Mouse (Mus musculus): ENCODE data around the gene Nvl.

Gene Nvl

DNA sequence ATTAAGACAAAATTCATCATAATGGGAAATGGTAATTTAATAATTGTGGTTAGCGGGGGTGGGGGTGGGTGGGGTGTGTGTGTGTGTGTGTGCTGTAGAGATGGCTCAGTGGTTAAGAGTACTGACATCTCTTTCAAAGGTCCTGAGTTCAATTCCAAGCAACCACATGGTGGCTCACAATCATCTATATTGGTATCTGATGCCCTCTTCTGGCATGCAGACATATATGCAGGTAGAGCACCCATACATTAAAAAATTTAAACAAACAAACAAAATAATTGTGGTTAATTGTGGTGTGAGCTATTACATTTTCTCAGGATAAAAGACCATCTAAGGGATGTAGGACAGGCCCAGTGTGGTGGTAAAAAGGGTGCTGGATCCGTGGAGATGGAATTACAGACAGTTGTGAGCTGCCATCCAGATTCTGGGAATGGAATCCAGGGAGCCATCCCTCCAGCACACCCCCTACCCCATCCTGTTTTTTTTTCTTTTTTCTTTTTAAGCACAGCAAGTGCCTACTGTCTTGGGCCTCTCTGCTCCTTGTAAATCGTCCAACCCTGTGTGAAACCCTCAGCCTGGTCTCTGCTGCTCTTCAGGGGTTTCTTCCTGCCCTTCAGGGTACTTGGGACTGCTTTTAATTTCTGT is 5.5 kb upstream of the Nvl start:
- Histone ChIP-seq H3K4me1 (replicated peaks; ENCODE audit: low read depth, low read length) (peaks cover 68% of the 10 kb centered on the region), H3K4me3 (replicated peaks; ENCODE audit: low read length) (no peak overlapping the region), H3K27me3 (ENCODE audit: insufficient read depth, low read length) (no peaks in the 10 kb centered on the region), H3K9me3 (ENCODE audit: low read length) (no peaks in the 10 kb centered on the region), H3K36me3 (ENCODE audit: insufficient read depth, low read length) (peaks cover 13% of the 10 kb centered on the region)
- TF ChIP-seq CTCF (conservative IDR thresholded peaks at IDR 0.05; ENCODE audit: low read length) (no peak), POU5F1 (IDR thresholded peaks at IDR 0.05; ENCODE audit: borderline replicate concordance, low read length) (no peak), NANOG (IDR thresholded peaks at IDR 0.05; ENCODE audit: borderline replicate concordance, low read length) (no peak)

GRCm38 (mm10) chr1:181148540-181148939 is 4.5 kb upstream of the Nvl start:
- H3K4me1 ChIP-seq (replicated peaks; ENCODE audit: low read depth, low read length): peaks cover 65% of the 10 kb centered on the region
- no peaks in the 10 kb centered on the region for H3K9me3 ChIP-seq (ENCODE audit: low read length)
- H3K27me3 ChIP-seq (ENCODE audit: insufficient read depth, low read length): no peaks in the 10 kb centered on the region
- no peak overlapping the region for H3K4me3 ChIP-seq (replicated peaks; ENCODE audit: low read length)
- peaks cover 4% of the 10 kb centered on the region for H3K36me3 ChIP-seq (ENCODE audit: insufficient read depth, low read length)
- TF ChIP-seq NANOG (IDR thresholded peaks at IDR 0.05; ENCODE audit: borderline replicate concordance, low read length) (no peak), POU5F1 (IDR thresholded peaks at IDR 0.05; ENCODE audit: borderline replicate concordance, low read length) (no peak), CTCF (conservative IDR thresholded peaks at IDR 0.05; ENCODE audit: low read length) (no peak)

DNA sequence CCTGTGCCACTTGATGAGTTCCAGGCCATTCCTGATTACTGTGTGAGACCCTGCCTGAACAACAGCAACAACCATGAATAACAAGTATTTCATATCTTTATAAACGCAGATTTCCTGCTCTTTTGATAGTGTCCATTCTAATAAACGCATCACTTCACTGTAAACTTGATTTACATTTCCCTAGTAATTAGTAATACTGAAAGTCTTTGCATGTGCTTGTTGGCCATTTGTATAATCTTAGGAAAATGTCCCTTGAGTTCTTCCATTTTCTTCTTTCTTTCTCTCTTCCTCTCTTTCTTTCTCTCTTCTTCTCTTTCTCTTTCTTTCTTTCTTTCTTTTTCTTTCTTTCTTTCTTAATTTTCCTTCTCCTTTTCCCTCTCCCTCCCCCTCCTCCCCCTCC is 2.2 kb upstream of the Nvl start:
- no peaks in the 10 kb centered on the region for H3K27me3 ChIP-seq (ENCODE audit: insufficient read depth, low read length)
- peaks cover 58% of the 10 kb centered on the region for H3K4me1 ChIP-seq (replicated peaks; ENCODE audit: low read depth, low read length)
- TF ChIP-seq POU5F1 (IDR thresholded peaks at IDR 0.05; ENCODE audit: borderline replicate concordance, low read length): no peak
- TF ChIP-seq CTCF (conservative IDR thresholded peaks at IDR 0.05; ENCODE audit: low read length): no peak
- no peak for TF ChIP-seq NANOG (IDR thresholded peaks at IDR 0.05; ENCODE audit: borderline replicate concordance, low read length)
- H3K9me3 ChIP-seq (ENCODE audit: low read length): no peaks in the 10 kb centered on the region
- peaks cover 15% of the 10 kb centered on the region for H3K36me3 ChIP-seq (ENCODE audit: insufficient read depth, low read length)
- H3K4me3 ChIP-seq (replicated peaks; ENCODE audit: low read length): no peak overlapping the region

GRCm38 (mm10) chr1:181144966-181145365 is 962 bp upstream of the Nvl start:
- no peaks in the 10 kb centered on the region for H3K9me3 ChIP-seq (ENCODE audit: low read length)
- TF ChIP-seq POU5F1 (IDR thresholded peaks at IDR 0.05; ENCODE audit: borderline replicate concordance, low read length) (no peak), NANOG (IDR thresholded peaks at IDR 0.05; ENCODE audit: borderline replicate concordance, low read length) (no peak), CTCF (conservative IDR thresholded peaks at IDR 0.05; ENCODE audit: low read length) (no peak)
- H3K4me3 ChIP-seq (replicated peaks; ENCODE audit: low read length): peak overlapping the region; percentile 95
- H3K4me1 ChIP-seq (replicated peaks; ENCODE audit: low read depth, low read length): peaks cover 52% of the 10 kb centered on the region
- H3K36me3 ChIP-seq (ENCODE audit: insufficient read depth, low read length): peaks cover 27% of the 10 kb centered on the region
- no peaks in the 10 kb centered on the region for H3K27me3 ChIP-seq (ENCODE audit: insufficient read depth, low read length)

GRCm38 (mm10) chr1:181143609-181143949 is 425 bp downstream of the Nvl start:
- TF ChIP-seq POU5F1 (IDR thresholded peaks at IDR 0.05; ENCODE audit: borderline replicate concordance, low read length): no peak
- no peak for TF ChIP-seq NANOG (IDR thresholded peaks at IDR 0.05; ENCODE audit: borderline replicate concordance, low read length)
- TF ChIP-seq CTCF (conservative IDR thresholded peaks at IDR 0.05; ENCODE audit: low read length): no peak

GRCm38 (mm10) chr1:181138730-181139129 is 5.3 kb downstream of the Nvl start:
- no peak for TF ChIP-seq POU5F1 (IDR thresholded peaks at IDR 0.05; ENCODE audit: borderline replicate concordance, low read length)
- TF ChIP-seq NANOG (IDR thresholded peaks at IDR 0.05; ENCODE audit: borderline replicate concordance, low read length): no peak
- TF ChIP-seq CTCF (conservative IDR thresholded peaks at IDR 0.05; ENCODE audit: low read length): no peak
- peaks cover 85% of the 10 kb centered on the region for H3K36me3 ChIP-seq (ENCODE audit: insufficient read depth, low read length)
- H3K9me3 ChIP-seq (ENCODE audit: low read length): no peaks in the 10 kb centered on the region
- H3K27me3 ChIP-seq (ENCODE audit: insufficient read depth, low read length): no peaks in the 10 kb centered on the region
- H3K4me3 ChIP-seq (replicated peaks; ENCODE audit: low read length): no peak overlapping the region
- H3K4me1 ChIP-seq (replicated peaks; ENCODE audit: low read depth, low read length): peaks cover 9% of the 10 kb centered on the region

More at GRCm38 (mm10) chr1:181143609-181143949, 425 bp downstream of the Nvl start:
- Histone ChIP-seq H3K36me3 (ENCODE audit: insufficient read depth, low read length) (peaks cover 41% of the 10 kb centered on the region), H3K9me3 (ENCODE audit: low read length) (no peaks in the 10 kb centered on the region), H3K27me3 (ENCODE audit: insufficient read depth, low read length) (no peaks in the 10 kb centered on the region), H3K4me3 (replicated peaks; ENCODE audit: low read length) (peak overlapping the region; percentile 95), H3K4me1 (replicated peaks; ENCODE audit: low read depth, low read length) (peaks cover 40% of the 10 kb centered on the region)

- H3K9me3 ChIP-seq (ENCODE audit: low read length): no peaks in the 10 kb centered on the region
- no peaks in the 10 kb centered on the region for H3K27me3 ChIP-seq (ENCODE audit: insufficient read depth, low read length)
- TF ChIP-seq CTCF (conservative IDR thresholded peaks at IDR 0.05; ENCODE audit: low read length) (no peak), POU5F1 (IDR thresholded peaks at IDR 0.05; ENCODE audit: borderline replicate concordance, low read length) (no peak), NANOG (IDR thresholded peaks at IDR 0.05; ENCODE audit: borderline replicate concordance, low read length) (no peak)
Measured at GRCm38 (mm10) chr1:181131915-181132314, 12.1 kb downstream of the Nvl start.

GRCm38 (mm10) chr1:181126766-181127165 is 17.2 kb downstream of the Nvl start:
- H3K36me3 ChIP-seq (ENCODE audit: insufficient read depth, low read length): peaks cover 98% of the 10 kb centered on the region
- H3K4me1 ChIP-seq (replicated peaks; ENCODE audit: low read depth, low read length): no peaks in the 10 kb centered on the region
- no peak overlapping the region for H3K4me3 ChIP-seq (replicated peaks; ENCODE audit: low read length)
- H3K9me3 ChIP-seq (ENCODE audit: low read length): no peaks in the 10 kb centered on the region
- TF ChIP-seq CTCF (conservative IDR thresholded peaks at IDR 0.05; ENCODE audit: low read length) (no peak), NANOG (IDR thresholded peaks at IDR 0.05; ENCODE audit: borderline replicate concordance, low read length) (no peak), POU5F1 (IDR thresholded peaks at IDR 0.05; ENCODE audit: borderline replicate concordance, low read length) (no peak)
- no peaks in the 10 kb centered on the region for H3K27me3 ChIP-seq (ENCODE audit: insufficient read depth, low read length)

More at GRCm38 (mm10) chr1:181131915-181132314, 12.1 kb downstream of the Nvl start:
- peaks cover 95% of the 10 kb centered on the region for H3K36me3 ChIP-seq (ENCODE audit: insufficient read depth, low read length)
- H3K4me1 ChIP-seq (replicated peaks; ENCODE audit: low read depth, low read length): no peaks in the 10 kb centered on the region; the same call in 1 of the 2 replicates
- no peak overlapping the region for H3K4me3 ChIP-seq (replicated peaks; ENCODE audit: low read length)

GRCm38 (mm10) chr1:181125916-181126315 is 18.1 kb downstream of the Nvl start:
- H3K27me3 ChIP-seq (ENCODE audit: insufficient read depth, low read length): no peaks in the 10 kb centered on the region
- no peaks in the 10 kb centered on the region for H3K9me3 ChIP-seq (ENCODE audit: low read length)
- no peak overlapping the region for H3K4me3 ChIP-seq (replicated peaks; ENCODE audit: low read length)
- TF ChIP-seq POU5F1 (IDR thresholded peaks at IDR 0.05; ENCODE audit: borderline replicate concordance, low read length): no peak
- TF ChIP-seq CTCF (conservative IDR thresholded peaks at IDR 0.05; ENCODE audit: low read length): no peak
- no peak for TF ChIP-seq NANOG (IDR thresholded peaks at IDR 0.05; ENCODE audit: borderline replicate concordance, low read length)
- H3K36me3 ChIP-seq (ENCODE audit: insufficient read depth, low read length): peaks cover 99% of the 10 kb centered on the region
- H3K4me1 ChIP-seq (replicated peaks; ENCODE audit: low read depth, low read length): peaks cover under 1% of the 10 kb centered on the region; the same call in 1 of the 2 replicates
